Mouse (Mus musculus) kidney, adult 8-10 months (tissue): ENCODE results near the gene C77080.

ENCODE experiments used
- DNase-seq, 2 experiments: peaks; one replicate each; pipeline ENCODE4 v3.0.0; 2022

C77080 gene

DNA sequence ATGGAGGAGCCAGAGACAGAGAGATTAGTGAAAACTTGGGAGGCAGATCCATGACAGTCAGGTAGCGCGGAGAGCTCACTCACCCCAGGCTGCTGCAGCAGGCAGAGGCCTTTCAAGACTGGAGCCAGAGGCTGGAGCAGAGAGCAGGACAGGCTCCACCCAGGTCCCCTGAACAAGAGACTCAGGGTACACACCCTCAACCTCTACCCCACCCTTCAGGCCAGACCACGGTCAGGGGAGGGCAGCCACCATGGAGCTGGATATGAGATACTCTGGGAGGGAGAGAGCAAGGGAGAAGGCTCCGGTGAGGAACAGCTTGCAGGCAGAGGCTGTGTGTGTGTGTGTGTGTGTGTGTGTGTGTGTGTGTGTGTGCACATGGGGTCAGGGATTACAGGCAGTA lies 5.0 kb upstream of the C77080 start:
- no peak for DNase-seq

DNA sequence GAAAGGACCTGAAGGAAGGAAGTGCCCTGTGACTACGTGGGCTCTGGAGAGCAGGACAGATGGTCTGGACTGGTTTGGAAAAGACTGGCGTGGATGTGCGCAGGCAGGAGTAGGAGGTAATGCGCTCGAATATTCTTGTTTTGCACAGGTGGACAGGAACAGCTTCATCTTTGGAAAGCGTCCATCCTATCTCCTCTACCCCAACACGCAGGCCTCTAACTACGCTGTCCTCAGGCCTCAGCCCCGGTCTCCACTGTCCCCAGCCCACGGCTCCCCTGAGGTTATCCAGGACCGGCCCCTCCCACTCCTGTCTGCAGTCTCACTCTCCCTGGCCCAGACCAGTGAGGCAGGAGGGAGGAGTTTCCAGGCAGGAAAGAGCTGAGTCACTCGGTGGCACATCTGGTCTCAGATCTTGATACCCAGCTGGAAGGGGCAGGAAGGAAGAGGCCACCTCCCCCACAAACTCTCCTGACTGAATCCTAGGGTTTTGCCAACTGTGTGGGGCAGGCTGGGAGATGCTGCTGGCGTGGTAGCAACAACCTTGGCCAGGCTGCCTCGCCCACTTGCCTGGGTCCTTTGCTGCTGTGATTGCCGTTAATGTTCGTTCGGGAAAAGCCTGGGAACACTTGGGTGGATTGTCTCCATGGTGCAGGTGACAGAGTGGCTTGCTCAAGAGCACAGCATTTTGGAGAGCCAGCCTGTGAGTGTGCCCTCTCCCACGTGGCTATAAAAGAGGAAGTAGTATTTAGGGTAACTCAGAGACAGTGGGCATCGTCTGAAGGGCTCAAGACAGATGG lies 2.2 kb upstream of the C77080 start:
- peak; percentile 48 to 62 for DNase-seq

DNA sequence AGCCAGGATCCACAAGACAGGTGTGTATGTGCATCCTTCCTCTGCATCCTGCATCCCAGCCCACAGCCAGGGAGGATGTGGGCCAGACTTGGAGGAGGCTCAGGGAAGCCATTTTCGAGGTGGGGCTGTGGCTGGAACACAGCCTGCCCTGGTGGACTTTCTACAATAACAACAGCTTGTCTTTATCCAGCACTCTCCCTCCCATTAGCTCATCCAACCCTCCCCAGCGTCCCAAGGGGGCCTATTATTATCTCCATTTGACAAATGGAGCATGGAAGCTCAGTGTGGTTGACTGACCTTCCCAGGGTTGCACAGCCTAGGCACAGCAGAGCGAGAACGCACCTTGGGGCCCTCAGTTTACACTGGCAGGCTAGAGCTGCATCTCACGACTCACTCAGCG lies 526 bp downstream of the C77080 start:
- DNase-seq, result no peak

DNA sequence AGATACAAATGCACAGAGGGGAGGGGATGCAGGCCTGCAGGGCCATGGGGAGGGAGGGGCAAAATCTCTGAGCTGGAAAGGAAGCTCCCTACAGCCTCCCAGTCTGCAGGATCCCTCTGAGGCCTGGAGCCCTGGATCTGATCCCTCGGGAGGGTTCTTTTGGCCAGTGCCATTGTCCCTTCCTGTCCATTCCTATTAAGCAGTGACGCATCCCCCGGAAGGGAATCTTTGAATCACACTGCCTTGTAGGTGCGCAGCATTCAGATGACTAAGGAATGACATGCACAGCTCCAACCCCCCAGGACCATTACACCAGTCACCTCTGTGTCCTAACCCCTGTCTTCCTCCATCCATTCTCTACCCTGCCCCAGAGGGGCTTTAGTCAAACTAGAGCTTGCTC lies 2.1 kb downstream of the C77080 start:
- DNase-seq, result no peak

DNA sequence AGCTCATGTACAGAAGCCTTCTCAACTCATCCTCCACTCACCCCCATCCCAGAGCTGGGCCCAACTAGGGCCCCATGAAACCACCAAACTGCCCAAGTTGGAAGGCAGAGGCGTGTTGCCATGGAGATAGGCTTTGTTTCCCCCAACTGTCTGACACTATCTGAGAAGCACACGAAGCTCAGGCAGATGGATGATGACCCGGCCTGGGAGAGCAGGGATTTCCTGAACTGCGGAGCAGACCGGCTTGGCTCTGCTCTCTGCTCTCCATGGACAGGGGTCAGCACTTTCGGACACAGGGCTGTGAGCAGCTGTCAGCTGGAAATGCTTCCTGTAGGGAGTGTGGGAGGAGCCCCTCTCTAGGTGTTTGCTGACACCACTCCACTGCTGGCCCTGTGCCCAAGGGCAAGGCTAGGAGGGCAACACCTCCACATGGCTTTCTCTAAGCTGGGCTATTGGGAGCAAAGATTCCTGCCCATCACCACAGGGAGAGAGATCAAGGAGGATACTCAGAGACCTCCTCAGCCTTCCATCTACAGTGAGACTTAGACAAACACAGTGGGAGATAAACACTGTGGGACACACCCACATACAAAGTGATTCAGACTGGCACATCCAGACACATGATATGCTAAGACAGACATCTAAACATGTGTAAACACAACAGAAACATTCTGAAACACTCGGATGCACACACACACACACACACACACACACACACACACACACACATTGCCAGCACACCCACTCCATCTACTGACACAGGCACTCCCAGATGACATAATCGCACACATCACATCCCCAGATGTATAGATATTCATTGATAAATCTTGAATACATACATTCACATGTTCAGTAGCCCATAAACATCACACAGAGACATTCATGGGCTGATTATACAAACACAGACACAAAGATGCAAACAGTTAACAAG lies 4.5 kb downstream of the C77080 start:
- DNase-seq, result peak; percentile 66 to 79

DNA sequence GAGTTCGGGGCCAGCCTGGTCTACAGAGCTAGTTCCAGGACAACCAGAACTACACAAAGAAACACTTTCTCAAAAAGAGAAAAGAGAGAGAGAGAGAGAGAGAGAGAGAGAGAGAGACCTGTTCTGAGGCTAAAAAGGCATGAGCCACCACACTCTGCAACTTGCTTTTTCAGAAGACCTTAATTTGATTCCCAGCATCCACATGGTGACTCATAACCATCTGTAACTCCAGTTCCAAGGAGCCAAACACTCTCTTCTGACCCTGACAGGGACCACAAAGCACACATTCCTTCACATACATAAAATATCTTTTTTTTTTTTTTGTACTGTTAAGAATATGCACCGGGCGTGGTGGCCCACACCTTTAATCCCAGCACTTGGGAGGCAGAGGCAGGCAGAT lies 6.6 kb downstream of the C77080 start:
- DNase-seq, result no peak

DNA sequence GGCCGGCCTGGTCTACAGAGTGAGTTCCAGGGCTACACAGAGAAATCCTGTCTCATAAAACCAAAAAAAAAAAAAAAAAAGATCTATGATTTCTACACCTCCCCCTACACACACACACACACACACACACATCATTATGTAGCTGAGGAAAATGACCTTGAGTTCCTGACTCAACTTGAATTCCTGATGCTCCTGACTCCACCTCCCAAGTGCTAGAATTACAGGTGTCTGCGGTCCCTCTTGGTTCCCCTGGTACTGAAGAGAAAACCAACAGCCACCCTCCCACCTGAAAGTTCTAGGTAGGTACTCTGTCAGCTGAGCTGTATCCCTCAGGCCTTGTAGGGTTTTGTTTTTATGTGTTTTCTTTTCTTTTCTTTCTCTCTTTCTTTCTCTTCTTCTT lies 8.7 kb downstream of the C77080 start:
- no peak for DNase-seq

DNA sequence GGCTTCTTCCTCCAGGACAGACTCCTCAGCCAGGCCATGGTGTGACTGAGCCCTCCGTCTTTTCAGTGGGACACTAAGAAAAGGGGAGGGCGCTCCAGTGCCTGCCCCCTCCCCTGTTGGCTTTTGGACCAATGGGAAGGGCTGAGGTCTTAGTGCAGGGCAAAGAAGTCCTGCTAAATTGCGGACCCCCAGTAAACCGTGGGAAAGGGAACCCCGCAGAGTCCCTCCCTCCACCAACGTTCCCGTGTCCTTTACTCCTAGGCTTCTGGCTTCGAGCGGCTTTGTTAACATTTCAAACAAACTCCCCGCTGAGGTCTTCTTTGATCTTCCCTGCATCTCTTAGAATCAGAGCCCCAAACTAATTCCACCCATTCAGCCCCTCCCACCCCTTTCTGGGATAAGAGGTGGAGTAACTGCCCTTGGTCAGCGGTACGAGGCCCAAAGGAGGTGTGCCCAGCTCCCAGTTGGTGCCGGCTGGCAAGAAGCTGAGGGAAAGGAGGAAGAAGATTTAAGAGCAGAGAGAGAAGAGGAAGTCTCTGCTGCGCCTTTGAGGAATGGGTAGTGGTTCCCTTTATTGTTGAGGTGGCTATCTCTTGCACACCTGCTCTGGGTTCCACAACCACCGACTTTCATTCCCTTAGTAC lies 9.6 kb downstream of the C77080 start:
- DNase-seq, result peak in 1 of 2 experiments; percentile 60

DNA sequence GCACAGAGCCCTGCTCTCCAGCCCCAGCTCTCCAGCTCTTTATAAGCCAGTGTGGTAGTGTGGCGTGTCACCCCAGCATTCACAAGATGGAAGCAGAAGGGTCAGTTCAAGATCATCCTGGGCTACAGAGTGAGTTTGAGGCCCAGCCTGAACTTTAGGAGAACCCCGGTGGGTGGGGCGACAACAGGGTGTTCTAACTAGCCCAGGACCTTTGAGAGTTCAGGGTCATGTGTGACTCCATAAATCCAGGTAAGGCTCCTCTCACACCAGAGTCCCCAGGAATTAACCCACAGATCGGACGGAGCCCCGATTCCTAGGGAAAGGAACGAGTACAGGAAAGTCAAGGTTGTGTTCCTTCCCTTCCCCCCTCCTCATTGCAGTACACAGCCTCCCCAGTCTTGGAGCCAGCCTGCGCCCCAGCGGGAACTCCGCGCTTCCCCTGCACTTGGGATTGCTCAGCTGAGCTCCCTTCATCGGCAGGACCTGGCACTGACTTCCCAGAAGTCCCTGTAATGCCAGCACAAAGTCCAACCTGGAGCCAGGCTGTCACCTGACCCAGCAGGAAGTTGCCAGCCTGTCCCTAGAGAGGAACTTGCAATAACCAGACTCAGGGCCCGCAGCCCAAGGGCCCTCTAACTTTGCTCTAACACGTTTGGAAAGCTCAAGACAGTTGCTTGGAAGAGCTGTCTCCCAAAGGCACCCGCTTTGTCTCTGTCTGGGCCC lies 10.3 kb downstream of the C77080 start:
- DNase-seq, result peak; percentile 92 to 93

DNA sequence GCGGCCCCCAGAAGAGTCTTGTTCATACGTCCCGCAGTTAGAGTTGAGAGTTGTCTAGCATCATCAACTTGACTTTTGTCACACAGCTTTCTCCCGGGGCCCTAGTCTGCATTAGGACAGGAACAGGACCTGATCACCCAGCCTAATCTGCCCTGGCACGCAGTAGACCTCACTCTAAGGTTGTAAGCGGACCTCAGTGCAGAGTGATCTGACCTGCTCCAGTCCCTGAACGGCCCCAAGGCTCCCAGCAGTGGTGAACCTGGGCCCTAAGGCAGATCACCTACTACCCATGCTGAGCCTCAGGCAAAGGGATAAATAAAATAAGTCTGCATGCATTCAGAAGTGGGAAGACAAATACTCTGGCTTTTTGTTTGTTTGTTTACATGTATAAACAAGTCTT lies 11.9 kb downstream of the C77080 start:
- no peak for DNase-seq

DNA sequence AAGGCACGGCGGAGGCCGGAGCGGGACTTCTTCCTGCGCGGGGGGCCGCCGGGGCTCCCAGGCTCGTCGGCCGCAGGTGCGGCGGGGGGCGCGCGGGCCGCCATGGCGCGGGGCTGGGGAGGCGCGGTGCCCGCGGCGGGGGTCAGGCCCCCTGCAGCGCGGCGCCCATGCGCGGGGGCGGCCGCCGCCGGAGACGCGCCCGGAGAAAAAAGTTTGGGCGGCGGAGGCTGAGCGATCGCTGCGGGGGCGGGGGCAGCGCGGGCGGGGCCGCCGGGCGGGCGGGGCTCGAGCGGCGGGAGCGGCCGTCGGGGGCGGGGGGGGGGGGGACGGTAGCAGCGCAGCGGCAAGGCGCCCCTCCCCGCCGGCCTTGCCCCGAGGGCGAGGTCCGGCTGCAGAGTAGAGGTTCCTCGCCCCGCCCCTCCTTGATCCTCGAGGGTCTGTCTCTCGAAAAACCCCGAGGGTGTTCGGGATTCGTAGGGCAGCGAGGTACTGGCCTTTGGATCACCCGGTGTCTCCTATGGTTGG lies 12.9 kb downstream of the C77080 start:
- no peak for DNase-seq

DNA sequence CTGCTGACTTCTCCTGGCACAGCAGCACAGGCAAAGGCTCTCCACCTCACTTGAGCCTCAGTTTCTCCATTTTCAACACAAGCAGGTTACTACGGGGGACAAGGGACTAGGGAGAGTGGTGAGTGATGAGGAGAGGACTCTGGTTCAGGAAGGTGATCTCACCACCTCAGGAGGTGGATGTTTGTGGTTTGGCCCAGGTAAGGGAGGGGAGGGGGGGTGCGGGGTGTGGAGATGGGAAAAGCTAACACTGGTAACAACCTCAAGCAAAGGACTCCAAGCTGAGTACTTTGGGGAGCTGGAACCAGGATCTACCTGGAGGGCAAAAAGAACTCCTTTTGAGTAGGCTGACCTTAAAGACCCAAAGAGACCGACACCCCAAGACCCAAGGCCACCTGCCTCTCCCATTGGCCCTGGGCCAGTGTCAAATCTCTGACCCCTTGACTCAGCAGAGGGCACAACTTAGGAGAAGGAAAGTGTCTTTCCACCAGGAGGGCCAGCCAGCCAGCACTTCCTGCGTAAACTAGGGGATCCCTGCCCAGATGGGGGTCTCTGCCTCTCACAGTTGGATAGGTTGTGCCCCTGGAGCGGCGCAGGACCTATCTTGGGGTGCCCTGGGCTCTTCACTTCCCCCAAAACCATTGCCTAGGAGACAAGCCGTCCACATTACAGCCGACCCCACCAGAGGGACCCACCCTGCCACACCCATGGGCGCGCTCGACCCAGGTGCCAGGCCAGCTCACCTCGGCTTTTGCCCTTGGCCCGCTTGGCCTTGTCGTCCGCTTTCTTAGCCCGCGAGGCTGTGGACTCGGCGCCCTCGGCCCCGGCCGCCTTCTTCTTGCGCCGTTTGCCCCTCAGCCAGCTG lies 13.6 kb downstream of the C77080 start:
- no peak for DNase-seq

DNA sequence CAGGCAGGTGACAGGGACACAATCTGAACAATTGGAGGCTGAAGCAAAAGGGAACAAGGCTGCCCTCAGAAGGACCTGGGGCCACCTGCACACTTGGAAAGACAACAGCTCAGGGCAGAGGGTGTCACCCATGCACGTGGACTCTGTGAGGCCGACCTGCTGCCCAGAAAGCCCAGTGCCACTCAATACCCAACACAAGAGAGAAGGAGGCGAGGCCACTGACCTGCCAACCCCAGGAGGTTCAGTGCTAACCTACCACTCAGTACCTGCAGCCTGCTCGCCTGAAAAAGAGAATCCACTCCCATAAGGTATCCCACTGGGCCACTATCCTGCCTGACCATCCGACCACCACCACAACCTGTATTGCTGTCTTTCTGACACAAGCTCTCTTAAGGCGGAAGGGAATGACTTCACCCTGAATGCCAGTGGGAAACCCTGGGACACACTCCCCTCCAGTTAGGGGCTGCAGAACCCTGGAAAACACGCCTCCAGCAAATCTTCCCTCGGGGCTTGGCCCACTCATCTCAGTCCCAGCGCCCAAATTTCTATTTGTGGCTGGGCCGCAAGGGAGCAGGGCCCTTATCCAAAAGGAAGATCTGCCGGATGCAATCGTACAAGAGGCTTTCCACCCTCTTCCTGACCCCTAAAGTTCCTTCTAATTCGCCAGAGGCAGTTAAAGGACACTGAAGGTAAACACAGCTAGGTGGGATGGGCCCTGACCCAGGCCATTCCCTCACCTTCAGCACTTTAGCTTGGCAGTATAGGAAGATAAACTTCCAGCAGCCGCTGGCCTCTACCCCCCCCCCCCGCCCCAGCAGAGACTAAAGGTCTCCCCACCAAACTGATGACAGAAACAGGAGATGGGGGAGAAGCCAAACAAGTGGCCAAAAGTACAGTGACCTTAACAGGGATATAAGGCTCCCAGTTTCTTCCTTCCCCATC lies 14.6 kb downstream of the C77080 start:
- no peak for DNase-seq

DNA sequence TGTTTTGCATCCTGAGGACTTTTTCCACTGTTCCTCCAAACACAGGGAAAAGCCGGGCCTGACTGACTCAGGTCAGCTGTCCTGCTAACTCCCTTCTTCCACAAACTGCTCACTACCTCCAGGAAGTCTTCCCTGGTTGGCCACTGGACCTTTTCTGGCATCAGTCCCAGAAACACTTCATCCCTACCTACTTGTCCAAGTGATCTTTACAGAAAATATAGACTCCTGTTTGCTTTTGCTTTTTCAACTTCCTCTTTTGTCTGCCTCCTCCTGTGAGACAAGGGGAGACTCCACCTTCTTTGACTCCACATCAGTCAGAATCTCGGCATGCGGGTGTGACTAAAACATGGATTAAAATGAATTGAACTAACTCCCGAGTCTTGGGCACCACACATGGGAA lies 16.4 kb downstream of the C77080 start:
- no peak for DNase-seq

DNA sequence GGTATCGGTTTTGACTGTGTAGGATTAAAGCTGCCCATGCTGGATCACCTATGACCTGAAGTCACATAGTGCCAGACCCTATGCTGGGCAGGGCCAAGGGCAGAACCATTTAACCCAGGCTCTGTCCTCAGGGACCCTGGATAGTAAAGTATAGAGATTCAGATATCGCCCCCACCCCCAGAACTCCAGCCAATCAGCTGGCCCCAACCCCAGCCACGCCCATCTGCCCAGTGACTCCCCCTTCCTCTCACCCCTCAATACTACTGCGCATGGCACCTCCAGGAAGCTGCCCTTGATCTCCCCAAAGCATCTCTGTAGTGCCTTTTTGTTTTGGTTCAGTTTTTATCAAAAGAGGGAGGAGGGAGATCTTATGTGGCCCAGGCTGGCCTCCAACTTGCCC lies 18.4 kb downstream of the C77080 start:
- DNase-seq, result no peak

DNA sequence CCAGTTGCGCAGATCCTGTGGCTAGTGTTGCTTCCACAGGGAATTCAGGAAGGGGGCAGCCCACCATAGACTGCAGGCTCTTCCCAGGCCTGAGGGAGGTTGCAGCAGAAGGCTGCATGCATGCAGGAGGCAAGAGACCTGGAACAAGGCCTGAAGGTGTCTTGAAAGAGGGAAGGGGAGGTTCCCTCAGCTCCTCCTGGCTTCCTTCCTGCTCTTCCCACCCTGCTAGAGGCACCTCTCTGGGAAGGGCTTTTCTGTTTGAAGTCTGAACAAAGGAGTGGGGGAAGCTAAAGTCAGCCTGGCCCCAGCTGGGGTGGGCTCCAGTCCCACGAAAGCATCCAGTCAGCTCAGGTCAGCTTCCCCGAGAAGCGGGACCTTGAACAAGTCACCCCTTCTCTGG lies 18.9 kb downstream of the C77080 start:
- DNase-seq, result no peak

DNA sequence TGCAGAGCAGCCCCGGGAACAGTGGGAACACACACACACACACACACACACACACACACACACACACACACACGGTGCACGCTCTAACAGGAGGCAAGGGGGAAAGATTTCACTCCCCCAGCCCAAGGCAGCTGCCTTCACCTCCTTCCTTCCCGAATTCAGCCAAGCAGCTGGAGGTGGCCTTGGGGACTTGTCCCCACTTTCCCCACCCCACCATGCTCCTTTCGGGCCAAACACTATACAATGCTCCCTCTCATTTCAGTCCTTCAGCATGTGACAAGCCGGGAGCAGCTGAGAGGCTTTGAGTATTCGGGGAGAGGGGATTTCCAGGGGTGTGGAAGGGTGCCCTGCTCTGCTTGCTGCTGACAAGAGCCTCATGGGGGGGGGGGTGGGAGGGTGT lies 19.3 kb downstream of the C77080 start:
- no peak for DNase-seq

DNA sequence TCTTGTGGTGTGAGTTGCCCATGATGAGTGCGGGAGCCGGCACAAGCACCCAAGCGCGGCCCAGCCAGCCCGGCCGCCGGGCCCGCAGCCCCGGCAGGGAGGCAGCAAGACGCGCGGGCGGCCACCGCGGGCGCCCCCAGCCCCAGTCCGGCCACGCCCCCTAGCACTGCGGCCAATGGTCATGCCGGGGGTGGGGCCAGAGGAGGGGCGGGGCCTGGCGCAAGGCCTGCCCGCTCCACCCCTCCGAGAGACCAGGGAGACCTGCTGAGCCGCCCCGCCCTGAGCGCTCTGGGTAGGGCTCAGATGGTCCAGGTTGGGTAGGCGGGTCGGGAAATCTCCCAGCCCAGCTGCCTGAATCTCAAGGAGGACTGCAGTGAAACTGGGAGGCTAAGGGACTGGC lies 22.1 kb downstream of the C77080 start:
- DNase-seq, result peak; percentile 74 to 78

DNA sequence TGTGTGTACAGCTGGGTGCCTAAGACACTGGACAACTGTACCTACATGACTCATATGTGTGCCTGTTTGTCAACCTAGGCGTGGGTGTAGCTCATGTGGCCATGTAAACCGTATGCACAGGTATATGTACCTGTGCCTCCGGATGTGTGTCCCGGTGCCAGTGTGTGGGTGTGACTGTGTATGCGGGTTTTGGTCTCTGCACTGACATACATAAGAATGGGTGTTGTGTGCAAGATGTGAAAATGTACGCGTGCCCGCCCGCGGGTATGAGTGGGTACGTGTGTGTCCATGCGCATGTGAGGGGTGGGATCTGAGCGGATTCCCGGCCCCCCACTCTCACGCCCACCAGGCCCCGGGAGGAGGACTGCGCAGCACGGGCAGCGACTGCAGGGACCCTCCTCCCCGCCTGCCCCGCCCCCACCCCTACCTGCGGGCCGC lies 22.6 kb downstream of the C77080 start:
- no peak for DNase-seq

DNA sequence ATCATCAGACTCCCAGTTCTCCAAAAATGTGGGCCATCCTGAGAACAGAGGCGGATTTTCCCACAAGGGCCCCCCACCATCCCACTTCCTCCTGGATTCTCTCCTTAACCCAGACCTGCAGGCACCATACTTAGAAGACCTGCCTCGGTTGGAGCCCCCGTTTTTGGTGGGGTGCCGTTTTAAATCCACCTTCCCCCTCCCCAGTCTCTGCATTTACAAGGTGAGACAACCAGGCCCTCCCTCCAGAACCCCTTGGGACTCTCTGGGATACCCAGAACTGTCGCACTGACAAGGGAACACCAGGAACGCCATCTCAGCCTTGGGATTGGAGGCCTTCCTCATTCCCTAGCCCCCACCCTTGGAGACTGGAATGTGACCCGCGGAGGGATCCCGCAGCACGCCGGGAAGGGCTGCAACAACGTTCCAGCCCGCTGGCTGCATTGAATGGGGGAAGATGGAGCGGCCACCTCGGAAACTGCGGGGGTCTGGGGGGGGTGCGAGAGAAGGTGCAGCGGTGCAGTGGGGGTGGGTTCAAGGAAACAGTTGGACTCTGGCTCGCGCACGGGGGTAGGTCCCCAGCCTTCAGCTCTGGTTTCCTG lies 23.3 kb downstream of the C77080 start:
- DNase-seq, result no peak
